Mouse (Mus musculus): Measurements from ENCODE around the gene Ak2.

Gene Ak2

DNA sequence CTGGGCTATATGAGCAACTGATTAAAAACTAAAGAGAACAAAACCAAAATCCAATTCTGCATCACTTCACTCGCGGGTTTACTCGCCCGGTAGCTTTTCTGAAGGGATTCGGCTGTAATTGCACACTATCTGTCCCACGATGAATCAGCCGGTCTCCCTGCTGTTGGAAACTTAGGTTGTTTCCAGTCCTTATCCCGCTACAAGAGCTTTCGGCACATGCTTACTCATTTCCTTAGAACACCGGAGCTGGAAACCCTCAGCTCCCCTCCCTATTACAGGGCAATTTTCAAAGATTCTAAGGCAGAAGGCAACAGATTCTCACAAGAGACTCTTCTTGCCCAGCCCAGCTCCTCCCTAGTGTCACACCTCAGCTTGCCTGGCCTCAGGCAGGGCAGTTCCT, 25.4 kb downstream of the Ak2 start:
- no peak for DNase-seq

DNA sequence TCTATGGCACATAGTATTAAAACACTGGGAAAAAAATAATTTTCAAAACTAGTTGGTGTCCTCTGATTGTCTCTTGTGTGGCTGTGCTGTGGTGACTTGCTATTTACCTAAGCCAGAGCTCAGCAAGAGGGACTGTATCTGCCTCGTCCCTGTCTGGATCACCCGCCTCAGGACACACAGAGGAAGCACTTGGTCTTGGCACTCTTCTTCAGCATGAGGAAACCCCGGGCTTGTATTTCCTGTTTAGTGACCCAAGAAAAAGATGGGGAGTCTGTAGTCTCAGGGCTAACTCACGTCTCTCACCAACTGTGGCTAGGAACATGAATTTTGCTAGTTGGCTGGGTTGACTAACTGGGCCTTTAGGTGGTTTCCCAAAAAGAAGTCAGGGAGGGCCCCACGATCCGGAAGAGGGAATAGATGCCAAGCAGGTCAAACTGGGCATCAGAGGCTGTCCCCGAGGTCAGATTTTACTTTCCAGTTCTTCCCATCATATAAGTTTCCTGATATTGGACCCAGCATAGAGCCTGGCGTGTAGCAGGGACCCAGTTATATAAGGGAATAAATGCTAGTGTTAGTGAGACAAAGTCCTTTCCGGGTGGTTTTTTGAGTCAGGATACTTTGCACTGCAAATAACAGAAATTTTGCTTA, 27.2 kb downstream of the Ak2 start:
- no peak for DNase-seq

GRCm38 (mm10) chr4:129019788-129020187, 28.0 kb downstream of the Ak2 start:
- no peak for DNase-seq

DNA sequence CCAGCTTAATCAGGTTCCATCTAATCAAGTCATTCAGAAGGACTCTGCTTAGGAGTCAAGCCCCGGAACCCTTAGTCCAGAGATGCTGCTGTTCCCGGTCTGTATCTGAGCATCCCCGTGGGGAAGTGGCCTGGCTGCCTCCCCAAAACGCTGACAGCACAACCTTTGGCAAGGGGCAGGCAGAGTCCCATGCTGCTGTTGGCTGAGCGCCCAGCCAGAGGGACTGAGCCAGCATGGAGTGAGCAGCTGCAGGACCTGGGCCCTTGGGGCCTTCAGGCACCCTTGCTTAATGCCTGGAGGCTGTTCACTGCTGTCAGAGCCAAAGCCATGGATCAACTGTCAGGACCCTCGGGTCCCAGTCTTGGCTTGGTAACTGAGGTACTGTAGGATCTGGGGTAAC, 28.7 kb downstream of the Ak2 start:
- DNase-seq, result peak; percentile 91

DNA sequence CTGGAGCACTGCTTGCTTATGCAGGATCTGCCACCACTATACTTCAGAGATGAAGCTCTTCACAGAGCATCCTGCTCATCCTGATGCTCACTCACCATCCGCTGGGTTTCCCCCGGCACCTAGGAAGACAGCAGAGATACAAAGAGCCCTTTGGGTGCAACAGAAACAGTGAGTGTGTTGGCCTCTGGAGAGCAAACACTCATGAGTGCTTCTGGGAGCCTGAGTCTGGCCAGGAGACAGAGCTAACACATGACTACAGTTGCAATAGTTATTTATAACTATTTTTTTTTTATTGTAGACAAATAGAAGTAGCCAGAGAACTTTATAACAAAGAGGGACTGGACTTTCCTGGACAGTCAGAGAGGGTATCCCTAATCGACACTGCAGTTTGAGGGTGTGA, 29.7 kb downstream of the Ak2 start:
- no peak for DNase-seq

GRCm38 (mm10) chr4:129021886-129022285, 30.1 kb downstream of the Ak2 start:
- no peak for DNase-seq

DNA sequence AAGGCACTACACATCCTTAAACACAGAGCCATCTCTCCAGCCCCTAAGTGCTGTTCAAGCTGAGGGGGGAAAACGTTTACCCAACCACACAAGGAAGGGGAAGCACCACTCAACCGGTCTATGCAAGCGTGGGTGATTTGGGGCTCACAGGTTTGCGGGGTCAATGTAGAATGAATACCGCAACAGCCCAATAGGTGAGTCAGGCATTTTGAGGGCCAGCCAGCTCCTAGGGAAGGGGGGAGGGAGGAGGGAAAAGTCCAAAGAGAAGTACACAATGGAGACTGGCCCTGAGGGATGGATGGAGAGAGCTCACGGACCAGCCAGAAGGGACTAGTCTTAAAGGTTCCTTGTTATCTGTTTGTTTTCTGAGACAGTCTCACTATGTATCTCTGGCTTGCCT, 32.1 kb downstream of the Ak2 start:
- no peak for DNase-seq

- peak; percentile 96 for DNase-seq
These were observed 33.0 kb downstream of the Ak2 start for GRCm38 (mm10) chr4:129024775-129025174.

DNA sequence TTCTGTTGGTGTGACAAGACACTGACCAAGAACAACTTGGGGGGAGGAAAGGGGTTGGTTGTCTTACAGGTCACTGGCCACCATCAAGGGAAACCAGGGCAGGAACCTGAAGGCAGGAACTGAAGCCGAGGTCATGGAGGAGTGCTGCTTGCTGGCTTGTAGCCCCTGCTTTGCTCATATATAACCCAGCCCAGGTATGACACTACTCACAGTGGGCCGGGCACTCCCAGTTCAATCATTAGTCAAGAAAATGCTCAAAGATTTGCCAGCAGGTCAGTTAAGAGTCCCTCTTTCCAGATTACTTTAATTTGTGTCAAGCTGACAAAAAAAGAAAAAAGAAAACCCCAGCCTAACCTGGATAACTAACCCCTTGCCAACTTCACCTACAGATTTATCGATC, 33.9 kb downstream of the Ak2 start:
- peak; percentile 80 for DNase-seq

DNA sequence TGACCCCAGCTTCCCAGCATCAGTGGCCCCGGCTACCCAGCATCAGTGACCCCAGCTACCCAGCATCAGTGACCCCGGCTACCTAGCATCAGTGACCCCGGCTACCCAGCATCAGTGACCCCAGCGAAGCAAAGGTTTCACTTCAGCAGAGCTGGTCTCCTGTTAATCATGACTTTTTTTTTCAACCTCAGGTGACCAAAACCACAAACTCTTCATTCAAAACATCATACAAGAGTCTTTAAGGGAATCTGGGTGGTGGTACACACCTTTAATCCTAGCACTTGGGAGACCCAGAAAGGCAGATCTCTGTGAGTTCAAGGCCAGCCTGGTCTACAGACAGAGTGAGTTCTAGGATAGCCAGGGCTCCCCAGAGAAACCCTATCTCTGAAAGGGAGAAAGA, 39.0 kb downstream of the Ak2 start:
- no peak for DNase-seq

- no peak for DNase-seq
These were observed 39.7 kb downstream of the Ak2 start for GRCm38 (mm10) chr4:129031408-129031965.

DNA sequence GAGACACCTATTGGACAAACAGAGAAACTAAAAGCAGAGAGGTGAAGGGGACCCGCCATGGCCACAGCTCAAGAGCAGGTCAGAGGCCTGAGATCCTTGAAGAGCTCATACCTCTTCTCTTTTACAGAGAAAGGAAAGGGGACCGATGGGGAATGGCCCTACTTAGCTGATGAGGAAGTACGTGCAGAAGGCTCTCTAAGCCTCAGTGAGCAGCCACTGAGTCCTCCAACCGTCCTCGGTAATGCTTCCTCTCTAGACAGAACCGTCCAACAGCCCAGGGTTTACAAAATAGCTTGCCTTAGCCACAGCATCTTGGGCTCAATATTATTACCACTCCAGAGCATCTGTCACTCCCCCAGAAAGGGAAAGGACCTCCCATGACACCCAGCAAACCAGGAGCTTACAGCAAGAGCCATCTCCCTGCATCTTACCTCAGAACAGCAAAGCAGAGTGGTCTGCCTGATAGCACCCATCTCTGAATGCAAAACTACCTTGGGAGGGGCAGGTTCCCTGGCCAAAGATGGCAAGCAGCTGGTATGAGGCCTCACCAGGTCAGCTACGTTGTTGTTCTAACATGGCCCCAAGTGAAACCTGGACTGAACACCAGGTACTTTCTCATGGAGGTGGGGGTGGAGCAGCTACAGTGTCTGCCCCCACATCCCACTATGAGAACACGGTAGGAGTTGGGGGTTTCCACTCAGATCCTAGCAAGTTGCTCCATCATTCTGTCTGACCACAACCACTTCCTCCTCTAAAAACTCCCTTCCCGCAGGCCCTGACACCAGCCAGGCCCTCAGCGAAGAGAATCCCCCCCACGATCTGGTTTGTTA, 40.6 kb downstream of the Ak2 start:
- DNase-seq, result no peak

- peak; percentile 81 for DNase-seq
These were observed 41.5 kb downstream of the Ak2 start for GRCm38 (mm10) chr4:129032963-129033951.

GRCm38 (mm10) chr4:129034224-129034623, 42.5 kb downstream of the Ak2 start:
- DNase-seq, result no peak

- DNase-seq, result peak; percentile 87
These were observed 43.2 kb downstream of the Ak2 start for GRCm38 (mm10) chr4:129034706-129035660.

DNA sequence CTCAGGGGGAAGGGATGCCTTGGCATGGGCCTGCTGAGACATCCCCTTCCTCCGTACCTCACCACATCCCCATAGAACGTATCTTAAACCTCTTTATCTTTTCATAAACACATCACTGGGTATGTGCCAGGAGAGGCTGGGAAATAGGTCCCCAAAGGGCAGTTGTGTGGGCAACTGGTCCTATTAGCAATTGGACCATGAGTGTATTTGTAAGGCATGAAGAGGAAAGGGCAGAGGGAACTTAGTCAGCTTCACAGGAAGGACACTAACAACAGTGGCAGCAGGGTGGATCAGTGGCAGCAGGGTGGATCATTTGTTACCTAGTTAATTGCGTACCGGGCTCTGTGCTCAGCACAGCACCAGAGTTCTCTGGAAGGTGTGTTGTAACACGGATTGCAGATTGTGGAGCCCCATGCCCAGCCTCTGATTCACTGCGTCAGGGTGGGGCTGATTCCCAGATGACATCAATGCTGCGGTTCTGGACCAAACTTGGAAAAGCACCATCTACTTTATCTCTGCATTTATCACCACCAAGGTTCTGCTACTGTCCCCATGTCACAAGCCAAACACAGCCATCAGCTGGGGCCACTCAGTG, 44.2 kb downstream of the Ak2 start:
- DNase-seq, result no peak

- no peak for DNase-seq
These were observed 56.1 kb downstream of the Ak2 start for GRCm38 (mm10) chr4:129047721-129048421.

DNA sequence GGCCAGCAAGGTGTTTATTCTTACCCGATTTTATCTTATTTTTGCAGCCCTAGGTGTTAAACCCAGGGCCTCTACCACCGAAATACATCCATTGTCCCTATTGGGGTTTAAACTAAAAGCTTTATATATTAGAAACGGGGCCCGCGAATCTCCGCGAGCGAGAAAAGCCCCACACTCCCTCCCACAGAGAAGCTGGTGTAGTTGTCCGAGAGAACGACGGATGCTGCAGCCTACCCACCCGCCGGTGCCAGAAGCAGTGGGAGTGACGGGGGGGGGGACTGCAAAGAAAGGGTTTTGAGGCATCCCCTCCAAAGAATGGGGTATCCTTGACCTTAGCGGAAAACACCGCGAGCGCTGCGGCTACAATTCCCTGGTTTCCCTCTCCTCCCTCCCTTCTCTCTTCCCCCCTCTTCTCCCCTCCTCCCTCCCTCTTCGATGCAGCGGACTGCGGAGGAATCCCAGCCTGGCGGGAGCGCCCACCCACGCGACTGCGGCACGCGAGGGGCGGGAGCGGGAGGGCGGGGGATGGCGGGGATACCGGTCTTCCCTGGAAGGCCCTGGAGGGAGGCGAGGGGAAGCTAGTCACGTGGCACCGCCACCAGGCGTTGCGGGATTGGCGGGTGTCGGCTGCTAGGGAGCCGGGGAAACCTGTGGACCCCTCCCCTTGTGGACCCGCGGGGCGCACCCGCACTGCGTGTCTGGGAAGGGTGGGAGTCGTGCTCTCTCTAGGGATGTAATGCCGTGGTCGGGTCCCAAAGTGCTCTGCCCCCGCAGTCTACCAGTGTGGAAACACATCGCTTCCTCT, 56.9 kb downstream of the Ak2 start:
- DNase-seq, result no peak

DNA sequence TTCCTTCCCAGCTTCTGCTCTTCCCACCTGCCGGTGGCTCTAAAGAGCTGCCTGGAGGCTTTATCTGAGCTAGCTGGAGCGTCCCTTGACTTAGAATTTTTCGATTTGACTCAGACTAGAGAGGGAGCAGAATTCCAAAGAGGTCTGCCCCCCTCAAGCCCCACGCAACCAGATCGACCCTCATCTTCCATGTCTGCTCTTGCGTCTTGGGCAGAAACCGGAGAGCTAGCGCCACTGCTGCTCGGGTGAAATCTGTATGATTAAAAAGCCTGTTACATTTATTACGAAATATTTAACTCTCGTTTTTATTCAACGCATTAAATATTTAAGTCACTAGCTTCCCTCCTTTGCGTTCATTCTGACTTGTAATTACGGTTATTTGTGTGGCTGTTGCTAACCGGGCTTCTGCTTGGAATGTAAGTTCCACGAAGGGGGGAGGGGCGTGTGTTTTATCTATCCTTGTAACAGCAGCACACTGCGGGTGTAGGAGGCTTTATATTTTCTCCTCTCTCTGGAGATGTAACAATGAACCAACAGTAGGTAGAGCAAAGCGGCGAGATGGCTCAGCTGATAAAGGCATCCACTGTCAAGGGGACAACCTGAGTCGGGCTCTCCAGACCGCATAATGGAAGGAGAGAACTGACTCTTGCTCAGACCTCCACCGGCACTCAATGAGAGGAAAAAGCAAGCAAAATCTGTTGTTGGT, 57.7 kb downstream of the Ak2 start:
- DNase-seq, result no peak

Data from kidney, adult 9 months (tissue).